Mouse (Mus musculus) MEL (cell line): ENCODE measurements around the gene Krtap27-1. TPM values are rescaled to one million over a fixed set of nuclear protein-coding genes. Genes with fewer than 3 reads are reported as not detected.

ENCODE experiments used
- DNase-seq: peaks from one replicate; pipeline ENCODE4 v3.0.0; 2011; ENCODE audit warnings: low read depth, low spot score
- H3K27ac ChIP-seq: 2 replicates; pipeline ENCODE4 v1.5.1; 2012; ENCODE audit warnings: low read depth, mild to moderate bottlenecking, control low read depth, low read length, moderate library complexity; ENCODE audit not compliant: control insufficient read depth
- H3K27me3 ChIP-seq, 2 experiments: fragments of 150-350 bp in 1 of 2; sonication (generic) in 1 of 2; 2 replicates each; pipeline ENCODE4 v1.6.1; 2012; ENCODE audit warnings: low read length in 2 of 2, mild to moderate bottlenecking in 2 of 2, improper control_type of control experiment in 1 of 2, moderate library complexity in 1 of 2; ENCODE audit not compliant: insufficient read depth in 2 of 2, control insufficient read depth in 1 of 2
- H3K36me3 ChIP-seq, 2 experiments: 2 replicates each; pipeline ENCODE4 v1.6.1; 2012 to 2014; ENCODE audit warnings: low read length in 2 of 2, improper control_type of control experiment in 1 of 2, inconsistent platforms in 1 of 2, mild to moderate bottlenecking in 1 of 2; ENCODE audit not compliant: insufficient read depth in 2 of 2, control insufficient read depth in 1 of 2
- H3K4me1 ChIP-seq, 2 experiments: fragments of 150-350 bp in 1 of 2; sonication (generic) in 1 of 2; 2 replicates each; pipeline ENCODE4 v1.6.1; 2012; ENCODE audit warnings: low read length in 2 of 2, improper control_type of control experiment in 1 of 2, mild to moderate bottlenecking in 1 of 2; ENCODE audit not compliant: insufficient read depth in 2 of 2, control insufficient read depth in 1 of 2
- H3K4me3 ChIP-seq, 2 experiments: fragments of 150-350 bp in 1 of 2; sonication (generic) in 1 of 2; 2 replicates each; pipeline ENCODE4 v1.5.1; 2012; ENCODE audit warnings: low read depth in 2 of 2, low read length in 2 of 2, mild to moderate bottlenecking in 2 of 2, moderate library complexity in 2 of 2, control low read depth in 1 of 2, improper control_type of control experiment in 1 of 2; ENCODE audit not compliant: control insufficient read depth in 1 of 2, insufficient read depth in 1 of 2
- H3K79me2 ChIP-seq: 2 replicates; pipeline ENCODE4 v1.6.1; 2012; ENCODE audit warnings: mild to moderate bottlenecking, low read length, moderate library complexity; ENCODE audit not compliant: control insufficient read depth, poor library complexity, insufficient read depth
- H3K9ac ChIP-seq: 2 replicates; pipeline ENCODE4 v1.6.1; 2012; ENCODE audit warnings: low read depth, mild to moderate bottlenecking, control low read depth, low read length, moderate library complexity; ENCODE audit not compliant: control insufficient read depth, poor library complexity, severe bottlenecking
- H3K9me3 ChIP-seq: fragments of 150-350 bp; sonication (generic); replicated peaks from 2 replicates; pipeline ENCODE4 v1.6.1; 2012; ENCODE audit warnings: mild to moderate bottlenecking, low read length, improper control_type of control experiment, moderate library complexity; ENCODE audit not compliant: insufficient read depth
- CTCF ChIP-seq, 3 experiments: IDR thresholded peaks in 2 of 3; conservative IDR thresholded peaks in 1 of 3; 2 replicates each; pipeline ENCODE4 v1.5.1; 2011 to 2012; ENCODE audit warnings: low read length in 3 of 3, low read depth in 2 of 3, mild to moderate bottlenecking in 2 of 3, improper control_type of control experiment in 1 of 3, inconsistent platforms in 1 of 3, mixed read lengths in 1 of 3, moderate library complexity in 1 of 3; ENCODE audit not compliant: control insufficient read depth in 1 of 3, insufficient read depth in 1 of 3, poor library complexity in 1 of 3, severe bottlenecking in 1 of 3
- ELF1 ChIP-seq: IDR thresholded peaks from 2 replicates; pipeline ENCODE4 v1.6.1; 2014; ENCODE audit warnings: low read depth, mild to moderate bottlenecking, inconsistent platforms, low read length, improper control_type of control experiment, moderate library complexity
- EP300 ChIP-seq, 2 experiments: IDR thresholded peaks; 2 replicates each; pipeline ENCODE4 v1.6.1; 2011; ENCODE audit warnings: improper control_type of control experiment in 2 of 2, low read length in 2 of 2, low read depth in 1 of 2, mild to moderate bottlenecking in 1 of 2
- GABPA ChIP-seq: IDR thresholded peaks from 2 replicates; pipeline ENCODE4 v1.6.1; 2012; ENCODE audit warnings: low read depth, mild to moderate bottlenecking, inconsistent platforms, low read length, improper control_type of control experiment, moderate library complexity
- GATA1 ChIP-seq: IDR thresholded peaks from 2 replicates; pipeline ENCODE4 v1.6.1; 2011; ENCODE audit warnings: low read depth, low read length, improper control_type of control experiment
- HCFC1 ChIP-seq: IDR thresholded peaks from 2 replicates; pipeline ENCODE4 v1.6.1; 2012; ENCODE audit warnings: low read depth, mild to moderate bottlenecking, inconsistent platforms, low read length, improper control_type of control experiment, moderate library complexity
- JUND ChIP-seq: IDR thresholded peaks from 2 replicates; pipeline ENCODE4 v1.6.1; 2011; ENCODE audit warnings: low read depth, mild to moderate bottlenecking, improper control_type of control experiment, low read length
- MAFK ChIP-seq: IDR thresholded peaks from 2 replicates; pipeline ENCODE4 v1.6.1; 2011; ENCODE audit warnings: low read depth, mild to moderate bottlenecking, low read length, improper control_type of control experiment, borderline replicate concordance
- MAX ChIP-seq: IDR thresholded peaks from 2 replicates; pipeline ENCODE4 v1.6.1; 2011; ENCODE audit warnings: low read length, improper control_type of control experiment
- MAZ ChIP-seq: IDR thresholded peaks from 2 replicates; pipeline ENCODE4 v1.6.1; 2012; ENCODE audit warnings: low read depth, mild to moderate bottlenecking, inconsistent platforms, low read length, improper control_type of control experiment
- MEF2A ChIP-seq: IDR thresholded peaks from 2 replicates; pipeline ENCODE4 v1.6.1; 2014; ENCODE audit warnings: low read depth, mild to moderate bottlenecking, inconsistent platforms, low read length, improper control_type of control experiment; ENCODE audit not compliant: poor library complexity, insufficient replicate concordance, severe bottlenecking; ENCODE audit errors: extremely low read depth
- MXI1 ChIP-seq: IDR thresholded peaks from 2 replicates; pipeline ENCODE4 v1.6.1; 2011; ENCODE audit warnings: mild to moderate bottlenecking, low read depth, low read length, improper control_type of control experiment
- MYC ChIP-seq: IDR thresholded peaks from 2 replicates; pipeline ENCODE4 v1.6.1; 2011; ENCODE audit warnings: low read depth, mild to moderate bottlenecking, low read length, improper control_type of control experiment, moderate library complexity
- POLR2A ChIP-seq, 2 experiments: IDR thresholded peaks; 2 replicates each; pipeline ENCODE4 v1.6.1; 2011 to 2012; ENCODE audit warnings: low read length in 2 of 2, mild to moderate bottlenecking in 2 of 2, control low read depth in 1 of 2, improper control_type of control experiment in 1 of 2, low read depth in 1 of 2, moderate library complexity in 1 of 2; ENCODE audit not compliant: control insufficient read depth in 1 of 2, insufficient read depth in 1 of 2, poor library complexity in 1 of 2
- POLR2AphosphoS2 ChIP-seq: IDR thresholded peaks from 2 replicates; pipeline ENCODE4 v1.6.1; 2011; ENCODE audit warnings: low read length, improper control_type of control experiment
- POLR2AphosphoS5 ChIP-seq: IDR thresholded peaks from 2 replicates; pipeline ENCODE4 v1.6.1; 2012; ENCODE audit warnings: low read depth, borderline replicate concordance, mild to moderate bottlenecking, inconsistent platforms, low read length, moderate library complexity, mixed read lengths
- RCOR1 ChIP-seq: IDR thresholded peaks from 2 replicates; pipeline ENCODE4 v1.6.1; 2012; ENCODE audit warnings: low read depth, mild to moderate bottlenecking, inconsistent platforms, low read length, improper control_type of control experiment
- TAL1 ChIP-seq: IDR thresholded peaks from 2 replicates; pipeline ENCODE4 v1.6.1; 2012; ENCODE audit warnings: mild to moderate bottlenecking, inconsistent platforms, low read length, moderate library complexity, mixed read lengths
- TBP ChIP-seq: IDR thresholded peaks from 2 replicates; pipeline ENCODE4 v1.8.0; 2011; ENCODE audit warnings: low read depth, low read length, improper control_type of control experiment
- USF1 ChIP-seq: IDR thresholded peaks from 2 replicates; pipeline ENCODE4 v1.6.1; 2014; ENCODE audit warnings: low read depth, mild to moderate bottlenecking, inconsistent platforms, low read length, improper control_type of control experiment, moderate library complexity
- USF2 ChIP-seq, 2 experiments: IDR thresholded peaks; 2 replicates each; pipeline ENCODE4 v1.6.1; 2011 to 2012; ENCODE audit warnings: improper control_type of control experiment in 2 of 2, low read length in 2 of 2, borderline replicate concordance in 1 of 2, inconsistent platforms in 1 of 2, low read depth in 1 of 2, mild to moderate bottlenecking in 1 of 2; ENCODE audit not compliant: insufficient read depth in 1 of 2
- ZC3H11A ChIP-seq: IDR thresholded peaks from 2 replicates; pipeline ENCODE4 v1.6.1; 2012; ENCODE audit warnings: low read depth, mild to moderate bottlenecking, inconsistent platforms, low read length, improper control_type of control experiment
- ZKSCAN1 ChIP-seq: IDR thresholded peaks from 2 replicates; pipeline ENCODE4 v1.6.1; 2012; ENCODE audit warnings: low read depth, mild to moderate bottlenecking, inconsistent platforms, low read length, improper control_type of control experiment, moderate library complexity
- ZMIZ1 ChIP-seq: IDR thresholded peaks from 2 replicates; pipeline ENCODE4 v1.6.1; 2012; ENCODE audit warnings: low read depth, mild to moderate bottlenecking, inconsistent platforms, low read length, improper control_type of control experiment, moderate library complexity
- polyA plus RNA-seq, 2 experiments: library from polyadenylated mRNA; stranded (reverse) in 1 of 2; unstranded in 1 of 2; fragments of >175 nt in 1 of 2; fragments of >200 nt in 1 of 2; gene quantifications; 2 replicates each; pipeline versions ENCODE4 v1.2.1 to v1.2.4; 2012; ENCODE audit warnings: low replicate concordance in 2 of 2, low read depth in 1 of 2; ENCODE audit not compliant: insufficient read length in 2 of 2, insufficient read depth in 1 of 2, missing spikeins in 1 of 2
- total RNA-seq: library from RNA; depleted of rRNA; stranded (reverse); fragments of 300-350 nt; gene quantifications from 2 replicates; pipeline ENCODE4 v1.2.3, GENCODE M21; 2012

Gene Krtap27-1
- total and polyA plus RNA-seq, 3 experiments, result not detected

- Histone ChIP-seq H3K9ac (no peak overlapping the region), H3K79me2 (no peaks in the 10 kb centered on the region), H3K9me3 (no peaks in the 10 kb centered on the region), H3K36me3 (no peaks in the 10 kb centered on the region), H3K27ac (no peak overlapping the region), H3K27me3 (no peaks in the 10 kb centered on the region), H3K4me1 (no peaks in the 10 kb centered on the region), H3K4me3 (no peak overlapping the region)
- no peak for TF ChIP-seq HCFC1
- TF ChIP-seq TBP, result no peak
- TF ChIP-seq JUND, result no peak
- TF ChIP-seq POLR2AphosphoS2, result no peak
- no peak for TF ChIP-seq MAZ
- TF ChIP-seq POLR2A (IDR thresholded peaks at IDR 0.05; ENCODE audit: control insufficient read depth in 1 of 2, insufficient read depth in 1 of 2, low read depth in 1 of 2, low read length in 2 of 2, poor library complexity in 1 of 2), result no peak
- no peak for TF ChIP-seq ZKSCAN1
- no peak for TF ChIP-seq MAFK
- no peak for TF ChIP-seq RCOR1
- no peak for TF ChIP-seq MYC
- no peak for TF ChIP-seq GABPA
- TF ChIP-seq MXI1, result no peak
- no peak for TF ChIP-seq ZMIZ1
- TF ChIP-seq CTCF (IDR thresholded peaks at IDR 0.05 in 2 of 3, conservative IDR thresholded peaks at IDR 0.05 in 1 of 3; ENCODE audit: control insufficient read depth in 1 of 3, insufficient read depth in 1 of 3, low read depth in 2 of 3, low read length in 3 of 3, poor library complexity in 1 of 3, severe bottlenecking in 1 of 3), result no peak
- no peak for TF ChIP-seq ELF1
- TF ChIP-seq USF1, result no peak
- TF ChIP-seq POLR2AphosphoS5, result no peak
- no peak for TF ChIP-seq ZC3H11A
- TF ChIP-seq MAX, result no peak
- no peak for TF ChIP-seq USF2 (IDR thresholded peaks at IDR 0.05; ENCODE audit: borderline replicate concordance in 1 of 2, insufficient read depth in 1 of 2, low read depth in 1 of 2, low read length in 2 of 2)
- no peak for DNase-seq
Measured at GRCm38 (mm10) chr16:88696256-88696655, 24.8 kb upstream of the Krtap27-1 start.

DNA sequence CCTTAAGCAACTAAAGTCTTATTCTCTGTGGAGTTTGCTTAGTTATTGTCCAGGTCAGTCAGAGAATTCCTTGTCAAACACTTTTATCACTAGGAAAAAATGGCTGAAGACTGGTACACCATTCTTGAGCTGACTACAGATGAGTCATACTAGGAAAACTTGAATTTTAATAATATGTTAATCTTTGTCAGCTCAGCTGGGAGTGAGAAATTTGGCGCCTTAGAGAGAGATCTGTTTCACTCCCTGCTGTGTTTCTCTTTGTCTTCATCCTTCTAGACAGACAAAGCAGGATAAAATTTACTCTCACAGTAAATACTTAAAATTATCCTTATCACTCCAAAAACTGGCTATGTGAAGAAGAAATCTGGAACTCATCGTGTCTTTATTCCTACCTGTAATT is 9.8 kb upstream of the Krtap27-1 start:
- Histone ChIP-seq H3K4me3 (no peak overlapping the region), H3K9me3 (no peaks in the 10 kb centered on the region), H3K9ac (no peak overlapping the region)
- TF ChIP-seq ELF1 (no peak), TAL1 (no peak), MAX (no peak), GATA1 (no peak), EP300 (IDR thresholded peaks at IDR 0.05; ENCODE audit: low read depth in 1 of 2, low read length in 2 of 2) (no peak), ZMIZ1 (no peak), POLR2AphosphoS5 (no peak), ZKSCAN1 (no peak), MEF2A (no peak)
- TF ChIP-seq, all 39 proteins: peak for 0
- no peak overlapping the region for H3K27ac ChIP-seq
- no peaks in the 10 kb centered on the region for H3K79me2 ChIP-seq
- no peaks in the 10 kb centered on the region for H3K27me3 ChIP-seq
- H3K36me3 ChIP-seq, result no peaks in the 10 kb centered on the region
- DNase-seq, result no peak
- H3K4me1 ChIP-seq, result no peaks in the 10 kb centered on the region
